Mouse (Mus musculus) forebrain, embryonic 10.5 days (tissue): Measurements from ENCODE around the gene AC124502.3. TPM values are rescaled to one million over a fixed set of nuclear protein-coding genes. Genes with fewer than 3 reads are reported as not detected.
"Not testable (repeated sequence)": the region's sequence is repeated elsewhere in the genome, so short reads cannot be mapped to it uniquely, and the experiment has no call there.

Experiments used
- DNase-seq: peaks from one replicate; pipeline ENCODE4 v3.0.0-alpha.2; 2017; ENCODE audit warnings: low spot score; ENCODE audit errors: extremely low spot score
- H3K27ac ChIP-seq: fragments of 300-500 bp; sonication (generic); 2 replicates; pipeline ENCODE4 v1.5.1; 2016; ENCODE audit warnings: mild to moderate bottlenecking
- H3K27me3 ChIP-seq: fragments of 300-500 bp; sonication (generic); 2 replicates; pipeline ENCODE4 v1.6.1; 2016; ENCODE audit warnings: mild to moderate bottlenecking; ENCODE audit not compliant: poor library complexity, severe bottlenecking
- H3K36me3 ChIP-seq: fragments of 300-500 bp; sonication (generic); replicated peaks from 2 replicates; pipeline ENCODE4 v1.6.1; 2016; ENCODE audit warnings: mild to moderate bottlenecking, moderate library complexity
- H3K4me1 ChIP-seq: fragments of 300-500 bp; sonication (generic); 2 replicates; pipeline ENCODE4 v1.6.1; 2016
- H3K4me3 ChIP-seq: fragments of 300-500 bp; sonication (generic); 2 replicates; pipeline ENCODE4 v1.5.1; 2016; ENCODE audit warnings: mild to moderate bottlenecking, moderate library complexity
- H3K9me3 ChIP-seq: fragments of 300-500 bp; sonication (generic); 2 replicates; pipeline ENCODE4 v1.6.1; 2016; ENCODE audit warnings: mild to moderate bottlenecking, moderate library complexity
- WGBS: fragments of 180-500 bp; shearing (Covaris S2); methylation state at CpG from one replicate; pipeline ENCODE4 v1.1.7; 2016; 5-methylcytosine and 5-hydroxymethylcytosine counted together
- polyA plus RNA-seq: library from polyadenylated mRNA; unstranded; fragments of >200 nt; fragmentation: Nextera tagmentation; extraction: Ambion mirVana; gene quantifications from 2 replicates; pipeline ENCODE4 v1.2.1, GENCODE M21; 2016

AC124502.3 gene
- polyA plus RNA-seq, 1 experiment from 2014 or later = 3.6 TPM

GRCm38 (mm10) chr19:5084834-5085144, 46.1 kb downstream of the AC124502.3 start:
- no peak overlapping the region for H3K27ac ChIP-seq
- H3K9me3 ChIP-seq = no peaks in the 10 kb centered on the region
- H3K27me3 ChIP-seq = peaks cover 74% of the 10 kb centered on the region
- peak overlapping the region; percentile 58 for H3K4me3 ChIP-seq
- no peak for DNase-seq
- peaks cover 3% of the 10 kb centered on the region for H3K36me3 ChIP-seq
- H3K4me1 ChIP-seq = peaks cover 36% of the 10 kb centered on the region
- WGBS = 4% methylated on average over 15 of the region's 15 CpGs

GRCm38 (mm10) chr19:5085145-5085863, 46.6 kb downstream of the AC124502.3 start, which contains the start of gene Tmem151a:
TSS of gene Tmem151a (minus strand) at chr19:5085531.
- H3K4me3 ChIP-seq = peak within 1 kb of the TSS; percentile 58
- DNase-seq = no peak
- peaks cover 68% of the 10 kb centered on the region for H3K27me3 ChIP-seq
- H3K9me3 ChIP-seq = no peaks in the 10 kb centered on the region
- under 1% methylated on average over 69 of the region's 69 CpGs for WGBS
- peaks cover 6% of the 10 kb centered on the region for H3K36me3 ChIP-seq
- H3K27ac ChIP-seq = no peak within 1 kb of the TSS
- H3K4me1 ChIP-seq = peaks cover 36% of the 10 kb centered on the region

GRCm38 (mm10) chr19:5086533-5086932, 47.8 kb downstream of the AC124502.3 start:
- Histone ChIP-seq H3K4me1 (peaks cover 36% of the 10 kb centered on the region), H3K27me3 (peaks cover 56% of the 10 kb centered on the region), H3K36me3 (peaks cover 18% of the 10 kb centered on the region)
- DNase-seq, H3K27ac ChIP-seq, H3K9me3 ChIP-seq, H3K4me3 ChIP-seq: not testable (repeated sequence)
- 63% methylated on average over 4 of the region's 4 CpGs for WGBS

GRCm38 (mm10) chr19:5087884-5088728, 49.4 kb downstream of the AC124502.3 start, which contains the start of gene Yif1a:
TSS of gene Yif1a (plus strand) at chr19:5088538.
- H3K4me3 ChIP-seq = peak within 1 kb of the TSS; percentile 90
- H3K36me3 ChIP-seq = peaks cover 34% of the 10 kb centered on the region
- peak; percentile 93 for DNase-seq
- no peaks in the 10 kb centered on the region for H3K9me3 ChIP-seq
- peaks cover 40% of the 10 kb centered on the region for H3K27me3 ChIP-seq
- H3K27ac ChIP-seq = peak within 1 kb of the TSS; percentile 83
- H3K4me1 ChIP-seq = peaks cover 36% of the 10 kb centered on the region
- under 1% methylated on average over 58 of the region's 58 CpGs for WGBS

DNA sequence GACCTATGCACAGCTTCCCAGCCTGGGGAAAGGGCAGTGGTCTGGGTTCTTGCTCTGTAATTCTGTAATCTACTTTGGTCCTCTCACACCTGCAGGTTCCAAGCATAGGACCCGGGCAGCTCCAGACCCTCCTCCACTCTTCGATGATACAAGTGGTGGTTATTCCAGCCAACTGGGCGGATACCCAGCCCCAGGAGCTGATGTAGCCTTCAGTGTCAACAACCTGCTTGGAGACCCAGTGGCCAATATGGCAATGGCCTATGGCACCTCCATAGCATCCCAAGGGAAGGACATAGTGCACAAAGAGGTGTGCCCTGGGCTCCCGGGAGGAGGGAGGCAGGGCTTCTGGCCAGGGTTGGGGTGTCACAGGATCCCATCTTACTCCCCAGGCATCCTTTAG, 50.6 kb downstream of the AC124502.3 start:
- no peak for DNase-seq
- H3K36me3 ChIP-seq = peaks cover 42% of the 10 kb centered on the region
- peaks cover 28% of the 10 kb centered on the region for H3K27me3 ChIP-seq
- no peaks in the 10 kb centered on the region for H3K9me3 ChIP-seq
- WGBS = 91% methylated on average over 4 of the region's 4 CpGs
- peaks cover 46% of the 10 kb centered on the region for H3K4me1 ChIP-seq
- no peak overlapping the region for H3K27ac ChIP-seq
- peak overlapping the region; percentile 90 for H3K4me3 ChIP-seq

GRCm38 (mm10) chr19:5092083-5092482, 53.4 kb downstream of the AC124502.3 start:
- Histone ChIP-seq H3K27ac (no peak overlapping the region), H3K27me3 (peaks cover 26% of the 10 kb centered on the region; the same call in 1 of the 2 replicates), H3K4me1 (peaks cover 60% of the 10 kb centered on the region), H3K9me3 (no peaks in the 10 kb centered on the region), H3K4me3 (no peak overlapping the region), H3K36me3 (peaks cover 42% of the 10 kb centered on the region)
- DNase-seq = no peak
- 90% methylated on average over 10 of the region's 10 CpGs for WGBS

GRCm38 (mm10) chr19:5093481-5094242, 55.0 kb downstream of the AC124502.3 start:
- 74% methylated on average over 12 of the region's 12 CpGs for WGBS
- Histone ChIP-seq H3K27ac (0 out of 2 replicates have a peak overlapping the region, but pooled peaks have one; percentile 9), H3K36me3 (peaks cover 42% of the 10 kb centered on the region), H3K4me1 (peaks cover 65% of the 10 kb centered on the region), H3K27me3 (peaks cover 26% of the 10 kb centered on the region; the same call in 1 of the 2 replicates), H3K9me3 (no peaks in the 10 kb centered on the region), H3K4me3 (peak overlapping the region; percentile 70; the same call in 1 of the 2 replicates)
- no peak for DNase-seq

DNA sequence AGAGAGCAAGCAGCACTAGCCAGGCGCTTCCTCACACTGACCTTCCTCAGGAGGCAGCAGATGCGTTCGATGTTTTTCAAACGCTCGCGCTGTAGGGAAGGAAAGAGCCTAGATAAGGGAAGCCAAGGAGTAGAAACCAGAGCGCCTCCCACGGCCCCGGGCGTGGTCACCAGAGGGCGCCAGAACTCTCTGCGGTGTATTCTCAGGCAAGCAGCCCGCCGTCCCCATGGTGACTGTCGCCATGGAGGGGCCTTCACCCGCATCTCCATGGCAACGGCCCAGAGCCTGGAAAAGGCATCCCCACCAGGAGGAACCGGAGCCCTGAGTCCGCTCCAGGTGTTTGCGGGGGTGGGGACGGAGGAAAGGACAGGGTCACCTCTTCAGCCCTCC, 55.5 kb downstream of the AC124502.3 start:
- peak overlapping the region; percentile 9; the same call in 1 of the 2 replicates for H3K27ac ChIP-seq
- no peaks in the 10 kb centered on the region for H3K9me3 ChIP-seq
- peaks cover 45% of the 10 kb centered on the region for H3K36me3 ChIP-seq
- H3K27me3 ChIP-seq = peaks cover 26% of the 10 kb centered on the region; the same call in 1 of the 2 replicates
- peak; percentile 97 for DNase-seq
- WGBS = under 1% methylated on average over 21 of the region's 21 CpGs
- peaks cover 65% of the 10 kb centered on the region for H3K4me1 ChIP-seq
- H3K4me3 ChIP-seq = peak overlapping the region; percentile 70

- Histone ChIP-seq H3K36me3 (peaks cover 47% of the 10 kb centered on the region), H3K27me3 (peaks cover 26% of the 10 kb centered on the region; the same call in 1 of the 2 replicates), H3K9me3 (no peaks in the 10 kb centered on the region), H3K4me1 (peaks cover 66% of the 10 kb centered on the region), H3K27ac (peak overlapping the region; percentile 9; the same call in 1 of the 2 replicates), H3K4me3 (peak overlapping the region; percentile 70)
- WGBS = 53% methylated on average over 11 of the region's 11 CpGs
- no peak for DNase-seq
Observed at GRCm38 (mm10) chr19:5094746-5095417, 56.2 kb downstream of the AC124502.3 start.

- H3K4me3 ChIP-seq = peak overlapping the region; percentile 70
- H3K27ac ChIP-seq = no peak overlapping the region
- 18% methylated on average over 9 of the region's 9 CpGs for WGBS
- peaks cover 71% of the 10 kb centered on the region for H3K4me1 ChIP-seq
- no peak for DNase-seq
- peaks cover 26% of the 10 kb centered on the region; the same call in 1 of the 2 replicates for H3K27me3 ChIP-seq
- no peaks in the 10 kb centered on the region for H3K9me3 ChIP-seq
- peaks cover 49% of the 10 kb centered on the region for H3K36me3 ChIP-seq
Observed at GRCm38 (mm10) chr19:5095887-5096474, 57.3 kb downstream of the AC124502.3 start.

DNA sequence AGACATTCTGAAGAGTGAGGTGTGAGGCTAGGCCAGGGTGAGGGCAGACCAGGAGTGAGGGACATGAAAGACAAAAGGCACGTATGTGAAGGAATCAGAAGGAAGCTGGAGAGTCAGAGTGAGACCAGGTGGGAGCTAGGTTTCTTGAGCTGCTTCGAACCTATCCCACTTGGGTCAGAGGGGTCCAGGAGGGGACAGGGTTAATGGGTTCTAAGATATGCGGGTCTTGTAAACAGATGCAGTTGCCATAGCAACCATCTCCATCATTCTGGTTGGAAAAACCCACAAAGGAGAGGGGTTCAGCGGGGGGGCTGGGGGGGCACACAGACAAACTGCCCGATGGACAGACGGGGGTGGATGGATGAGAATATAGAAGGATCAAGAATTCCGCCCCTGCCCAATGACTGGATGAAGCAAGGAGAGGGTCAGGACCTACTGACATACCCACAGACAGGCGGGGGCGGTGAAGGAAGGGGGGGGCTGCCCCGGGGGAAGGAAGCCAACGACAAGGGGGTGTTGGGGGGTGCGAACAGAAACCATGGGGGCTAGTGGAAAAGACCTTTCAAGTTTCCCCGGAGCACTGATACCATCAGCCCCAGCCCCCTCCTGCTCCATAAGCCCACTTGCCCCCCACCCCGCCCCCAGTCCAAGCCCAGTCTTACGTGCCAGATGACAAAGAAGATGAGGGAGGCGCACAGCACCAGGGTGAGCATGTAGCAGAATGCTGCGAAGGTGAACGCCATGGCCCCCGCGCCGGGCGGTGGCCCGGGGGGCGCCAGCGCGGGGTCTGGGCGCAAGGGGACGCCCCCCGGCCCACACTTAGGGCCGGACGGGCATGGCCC, 59.1 kb downstream of the AC124502.3 start:
- peak overlapping the region; percentile 70 for H3K4me3 ChIP-seq
- no peaks in the 10 kb centered on the region for H3K9me3 ChIP-seq
- WGBS = 7% methylated on average over 21 of the region's 31 CpGs
- DNase-seq = no peak
- peak overlapping the region; percentile 92 for H3K27ac ChIP-seq
- peaks cover 71% of the 10 kb centered on the region for H3K4me1 ChIP-seq
- peaks cover 26% of the 10 kb centered on the region; the same call in 1 of the 2 replicates for H3K27me3 ChIP-seq
- H3K36me3 ChIP-seq = peaks cover 49% of the 10 kb centered on the region
